Mouse (Mus musculus) spleen, adult 18-20 months (tissue): ENCODE data around the gene Tmem259.

Experiments used
- DNase-seq, 2 experiments: peaks; one replicate each; pipeline ENCODE4 v3.0.0; 2022; ENCODE audit warnings: mixed read lengths in 2 of 2

Tmem259 gene

GRCm38 (mm10) chr10:80015583-80015982, 31.5 kb upstream of the Tmem259 start:
- no peak for DNase-seq

GRCm38 (mm10) chr10:80014484-80015290, 30.6 kb upstream of the Tmem259 start:
- peak; percentile 49 to 58 for DNase-seq

- DNase-seq: no peak
These were observed 29.5 kb upstream of the Tmem259 start for GRCm38 (mm10) chr10:80013609-80014008.

- DNase-seq: no peak
These were observed 27.6 kb upstream of the Tmem259 start for GRCm38 (mm10) chr10:80011740-80012139.

- no peak for DNase-seq
These were observed 20.1 kb upstream of the Tmem259 start for GRCm38 (mm10) chr10:80004233-80004705.

GRCm38 (mm10) chr10:80003374-80004232, 19.5 kb upstream of the Tmem259 start:
- DNase-seq: no peak

- DNase-seq: no peak
These were observed 18.7 kb upstream of the Tmem259 start for GRCm38 (mm10) chr10:80002829-80003228.

GRCm38 (mm10) chr10:80001945-80002344, 17.8 kb upstream of the Tmem259 start:
- DNase-seq: no peak

GRCm38 (mm10) chr10:79997819-79998218, 13.7 kb upstream of the Tmem259 start:
- no peak for DNase-seq

GRCm38 (mm10) chr10:79997034-79997760, 13.1 kb upstream of the Tmem259 start:
- DNase-seq: peak in 1 of 2 experiments; percentile 56

GRCm38 (mm10) chr10:79996272-79997033, 12.3 kb upstream of the Tmem259 start, which contains the start of gene Abca7:
Gene Abca7 (plus strand): TSS chr10:79996494.
- peak; percentile 94 to 96 for DNase-seq

- no peak for DNase-seq
These were observed 11.5 kb upstream of the Tmem259 start for GRCm38 (mm10) chr10:79995636-79996035.

- DNase-seq: peak in 1 of 2 experiments; percentile 53
These were observed 10.4 kb upstream of the Tmem259 start for GRCm38 (mm10) chr10:79994397-79995115.

- DNase-seq: no peak
These were observed 7.4 kb upstream of the Tmem259 start for GRCm38 (mm10) chr10:79991548-79991947.

GRCm38 (mm10) chr10:79991099-79991498, 7.0 kb upstream of the Tmem259 start:
- DNase-seq: no peak

- DNase-seq: no peak
These were observed 5.7 kb upstream of the Tmem259 start for GRCm38 (mm10) chr10:79989870-79990269.

GRCm38 (mm10) chr10:79989272-79989786, 5.2 kb upstream of the Tmem259 start:
- no peak for DNase-seq

GRCm38 (mm10) chr10:79988506-79989271, 4.6 kb upstream of the Tmem259 start, which contains the start of gene Cnn2:
Gene Cnn2 (plus strand): TSS chr10:79988584.
- peak; percentile 68 to 77 for DNase-seq

GRCm38 (mm10) chr10:79987771-79988505, 3.8 kb upstream of the Tmem259 start:
- DNase-seq: peak in 1 of 2 experiments; percentile 30
